Mouse (Mus musculus) mature B cell (primary cell): ENCODE data around the gene Acad10.
"Not testable (repeated sequence)": the region's sequence is repeated elsewhere in the genome, so short reads cannot be mapped to it uniquely, and the experiment has no call there.

ENCODE experiments used
- in situ Hi-C: fragments of 300-500 bp; cut with MboI; formaldehyde crosslinking; loops from 2 replicates; pipeline ENCODE4 v1.14.3; 2019

The Acad10 gene

DNA sequence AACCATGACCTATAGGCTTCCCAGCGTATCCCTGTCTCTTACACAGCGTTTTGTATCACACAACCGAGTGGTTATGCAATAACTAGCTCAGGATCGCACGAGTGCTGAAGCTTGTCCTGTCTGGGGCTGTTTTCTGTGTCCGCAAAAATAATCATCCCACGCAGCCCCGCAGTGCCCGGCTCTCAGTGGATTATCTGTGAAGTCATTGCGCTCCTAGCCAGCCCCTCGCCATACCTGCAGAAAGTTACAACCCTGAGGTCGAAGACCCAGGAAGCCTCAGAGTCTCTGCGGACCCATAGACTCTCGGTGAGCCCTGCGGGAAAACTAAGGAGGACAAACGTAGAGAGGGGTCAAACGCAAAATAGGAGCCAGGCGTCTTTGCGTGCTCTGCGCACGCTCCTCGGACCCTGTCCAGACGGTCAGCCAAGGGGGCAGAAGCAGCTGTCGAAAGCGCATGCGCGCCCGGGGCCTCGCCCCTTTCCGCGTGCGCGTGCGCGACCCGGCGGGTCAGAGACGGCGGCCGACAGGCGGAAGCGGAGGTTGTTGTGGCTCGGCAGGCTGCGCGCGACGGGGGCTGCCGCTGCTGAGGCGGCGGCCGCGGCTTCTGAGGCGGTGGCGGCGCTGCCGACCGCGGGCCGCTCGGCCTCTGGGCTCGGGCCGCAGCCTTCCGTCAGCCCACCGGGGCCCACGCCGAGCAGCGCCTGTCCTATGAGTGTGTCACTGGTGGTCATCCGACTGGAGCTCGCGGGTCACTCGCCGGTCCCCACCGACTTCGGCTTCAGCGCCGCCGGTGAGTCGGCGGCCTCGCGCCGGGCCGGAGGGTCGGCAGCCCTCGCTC, at the start of gene Acad10, which contains the start of gene Brap:
Acad10 (minus strand) TSS at position 456 of the 838 bp plus-strand sequence.
Brap (plus strand) TSS at position 505 of the 838 bp plus-strand sequence.
- in situ Hi-C loops = no loop called here

GRCm38 (mm10) chr5:121704512-121705248, 44.4 kb upstream of the Acad10 start:
- in situ Hi-C loops = no loop called here

- in situ Hi-C loops = no loop called here
Measured at GRCm38 (mm10) chr5:121703341-121703740, 43.0 kb upstream of the Acad10 start.

- in situ Hi-C loops = no loop called here
Measured at GRCm38 (mm10) chr5:121701111-121701769, 40.9 kb upstream of the Acad10 start.

- in situ Hi-C loops = no loop called here
Measured at GRCm38 (mm10) chr5:121700496-121700895, 40.2 kb upstream of the Acad10 start.

DNA sequence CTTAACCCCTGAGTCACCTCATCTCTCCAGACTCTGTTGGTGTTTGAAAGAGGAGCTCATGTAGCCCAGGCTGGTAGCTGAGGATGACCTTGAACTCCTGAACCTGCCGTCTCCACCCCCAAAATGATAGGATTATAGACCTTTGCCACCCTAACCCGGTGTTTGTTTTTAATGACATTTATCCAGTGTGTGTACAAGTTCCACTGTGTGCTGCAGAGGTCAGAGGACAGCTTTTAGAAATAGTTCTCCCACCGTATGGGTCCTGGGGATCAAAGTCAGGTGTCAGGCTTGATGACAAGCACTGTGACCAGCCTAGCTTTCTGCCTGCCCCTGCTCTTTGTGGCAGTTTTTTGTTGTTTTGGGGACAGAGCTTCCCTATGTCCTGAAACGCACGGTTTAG, 39.6 kb upstream of the Acad10 start:
- in situ Hi-C loops = no loop called here

DNA sequence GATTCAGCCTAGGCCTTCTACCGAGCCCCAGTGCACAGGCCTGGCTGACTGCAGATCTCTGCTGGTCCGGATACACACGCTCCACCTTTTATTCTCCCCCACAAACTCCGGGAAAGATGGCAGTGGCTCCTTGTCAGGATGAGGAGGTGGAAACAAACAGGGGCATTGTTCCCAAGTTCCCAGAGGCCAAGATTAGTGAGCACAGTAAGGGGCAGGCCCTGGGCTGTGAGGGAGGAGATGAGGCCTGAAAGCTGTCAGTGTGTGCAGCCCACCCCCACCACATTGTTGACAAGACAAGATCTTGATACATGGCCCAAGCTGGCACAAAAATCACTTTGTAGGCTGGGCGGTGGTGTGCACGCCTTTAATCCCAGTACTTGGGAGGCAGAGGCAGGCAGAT, 36.4 kb upstream of the Acad10 start:
- in situ Hi-C loops = no loop called here

GRCm38 (mm10) chr5:121692897-121693296, 32.6 kb upstream of the Acad10 start:
- in situ Hi-C loops = no loop called here

DNA sequence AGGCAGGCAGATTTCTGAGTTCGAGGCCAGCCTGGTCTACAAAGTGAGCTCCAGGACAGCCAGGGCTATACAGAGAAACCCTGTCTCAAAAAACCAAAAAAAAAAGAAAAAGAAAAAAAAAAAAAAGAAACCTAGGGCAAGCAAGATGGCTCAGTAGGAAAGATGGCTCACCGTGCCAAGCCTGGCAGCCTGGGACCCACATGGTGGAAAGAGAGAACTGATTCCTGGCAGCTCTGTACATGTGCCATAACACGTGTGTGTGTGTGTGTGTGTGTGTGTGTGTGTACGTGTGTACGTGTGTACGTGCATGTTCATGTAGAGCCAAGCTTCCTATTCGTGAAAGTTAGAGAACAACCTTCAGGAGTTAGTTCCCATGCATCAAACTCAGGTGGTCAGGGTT, 31.1 kb upstream of the Acad10 start:
- in situ Hi-C loops = not testable (repeated sequence)

DNA sequence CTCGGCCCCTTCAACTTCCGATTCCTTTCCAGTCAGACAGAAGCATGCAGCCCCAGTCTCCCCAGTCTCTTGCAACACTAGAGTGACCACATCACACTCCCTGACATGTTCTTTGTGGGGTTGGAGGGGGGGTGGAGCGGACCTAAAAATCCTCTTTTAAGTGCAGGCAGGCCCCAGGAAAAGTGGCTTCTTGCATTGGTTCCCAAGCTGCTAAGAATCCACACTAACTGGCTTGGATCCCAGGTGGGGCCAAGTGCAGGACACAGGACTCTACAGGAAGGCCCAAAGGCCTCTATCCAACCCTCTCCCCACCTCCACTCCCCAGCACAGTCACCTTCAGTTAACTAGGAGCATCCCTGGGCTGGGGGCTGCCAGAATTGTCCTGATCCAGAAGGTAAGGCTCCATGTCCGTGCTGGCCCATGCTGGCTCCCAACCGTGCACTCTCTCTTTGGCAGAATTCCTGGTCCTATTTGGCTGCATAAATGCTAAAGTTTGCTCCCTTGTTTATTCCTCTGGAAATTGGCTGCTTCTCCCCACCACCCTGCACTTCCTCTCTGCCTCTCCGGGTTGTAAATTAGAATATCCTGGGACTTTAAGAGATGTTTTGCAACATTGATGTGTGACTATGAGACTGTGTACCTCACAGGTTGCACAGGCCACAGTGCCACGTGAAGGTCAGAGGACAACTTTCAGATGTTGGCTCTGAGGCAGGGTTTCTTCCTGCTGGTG, 30.3 kb upstream of the Acad10 start:
- in situ Hi-C loops = no loop called here

DNA sequence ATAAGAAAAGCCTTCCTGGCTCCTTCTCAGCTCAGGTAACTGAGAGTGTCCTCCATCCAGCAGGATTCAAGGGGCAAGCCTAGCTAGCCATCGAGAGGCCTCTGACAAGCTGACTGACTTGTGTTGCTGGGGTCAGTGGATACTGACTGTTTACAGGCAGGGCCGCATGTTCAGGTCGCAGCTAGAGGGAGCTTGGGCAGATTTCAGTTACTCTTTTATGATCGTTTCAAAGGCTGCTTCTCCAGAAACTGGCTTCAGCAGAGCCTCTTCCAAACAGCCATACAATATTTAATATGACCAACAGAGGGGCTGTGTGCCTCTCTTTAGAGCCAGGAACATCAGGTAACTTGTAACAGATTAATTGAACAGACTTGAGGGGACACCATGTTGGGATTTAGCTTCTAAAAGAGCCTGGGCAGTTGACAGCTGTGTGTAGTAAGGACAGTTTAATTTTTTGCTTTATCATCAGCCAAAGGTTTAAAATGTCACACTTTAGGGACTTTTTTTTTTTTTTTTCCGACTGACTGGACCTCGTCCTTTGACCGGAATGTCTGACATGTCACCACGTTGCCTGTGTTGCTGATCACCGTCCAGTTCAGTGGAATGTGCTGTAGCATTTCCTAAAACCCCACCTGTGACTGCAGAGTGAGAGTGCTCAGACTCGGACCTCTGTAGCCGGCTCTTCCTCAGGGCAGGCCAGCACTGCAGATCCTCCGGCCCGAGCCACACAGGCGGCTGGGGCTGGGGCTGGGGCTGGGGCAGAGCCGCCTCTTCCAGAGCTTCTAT, 26.0 kb upstream of the Acad10 start:
- in situ Hi-C loops = no loop called here

DNA sequence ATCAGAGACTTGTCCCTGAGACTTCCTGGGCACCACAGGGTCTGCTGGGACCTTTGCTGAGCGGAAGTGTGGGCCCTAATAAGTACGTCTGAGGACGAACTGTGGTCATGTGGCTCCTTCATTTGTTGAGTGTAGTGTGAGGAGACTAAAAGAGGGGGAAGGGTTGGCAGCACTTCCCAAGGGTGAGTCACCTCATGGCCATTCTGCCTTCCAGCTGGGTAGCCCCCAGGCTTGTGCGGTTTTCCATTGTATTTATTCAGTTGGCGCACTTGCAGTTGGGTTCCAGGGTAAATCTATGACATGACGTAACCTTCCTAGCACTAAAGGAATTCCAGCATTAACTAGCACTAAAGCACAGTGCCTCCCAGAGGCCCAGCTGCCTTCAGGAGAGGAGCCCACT, 25.2 kb upstream of the Acad10 start:
- in situ Hi-C loops = no loop called here

- in situ Hi-C loops = no loop called here
Measured at GRCm38 (mm10) chr5:121682250-121682649, 21.9 kb upstream of the Acad10 start.

DNA sequence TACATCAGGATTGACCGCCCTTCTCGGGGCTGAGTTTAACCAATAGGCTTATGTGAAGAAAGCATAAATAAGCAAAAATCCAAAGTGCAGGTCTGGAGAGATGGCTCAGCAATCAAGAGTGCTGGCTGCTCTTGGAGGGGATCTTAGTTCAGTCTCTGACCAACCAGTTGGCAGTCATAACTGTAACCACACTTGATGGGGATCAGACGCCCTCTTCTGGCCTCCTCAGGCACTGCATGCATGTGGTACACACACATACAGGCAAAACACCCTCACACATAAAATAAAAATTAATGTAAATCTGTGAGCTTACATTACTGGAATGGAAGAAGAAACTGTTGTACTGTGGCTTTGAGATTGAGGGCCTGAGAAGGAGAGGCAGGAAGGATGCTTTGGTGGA, 10.1 kb upstream of the Acad10 start:
- in situ Hi-C loops = no loop called here

GRCm38 (mm10) chr5:121668411-121668810, 8.1 kb upstream of the Acad10 start:
- in situ Hi-C loops = no loop called here

- in situ Hi-C loops = no loop called here
Measured at GRCm38 (mm10) chr5:121667067-121667466, 6.8 kb upstream of the Acad10 start.

DNA sequence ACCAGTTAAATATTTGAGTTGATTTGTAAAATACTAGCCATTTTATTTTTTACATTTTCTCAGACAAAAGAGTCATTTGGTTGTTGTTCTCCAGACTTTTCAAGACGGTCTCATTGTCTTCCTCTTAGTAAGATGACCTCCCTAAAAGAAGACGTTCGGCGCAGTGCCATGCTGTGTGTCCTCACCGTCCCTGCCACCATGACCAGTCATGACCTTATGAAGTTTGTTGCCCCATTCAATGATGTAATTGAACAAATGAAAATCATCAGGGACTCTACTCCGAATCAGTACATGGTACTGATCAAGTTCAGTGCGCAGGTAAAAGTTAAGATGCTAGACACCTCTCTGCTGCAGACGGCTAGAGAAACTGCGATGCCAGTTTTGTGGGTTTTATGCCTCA, 4.7 kb upstream of the Acad10 start:
- in situ Hi-C loops = no loop called here

DNA sequence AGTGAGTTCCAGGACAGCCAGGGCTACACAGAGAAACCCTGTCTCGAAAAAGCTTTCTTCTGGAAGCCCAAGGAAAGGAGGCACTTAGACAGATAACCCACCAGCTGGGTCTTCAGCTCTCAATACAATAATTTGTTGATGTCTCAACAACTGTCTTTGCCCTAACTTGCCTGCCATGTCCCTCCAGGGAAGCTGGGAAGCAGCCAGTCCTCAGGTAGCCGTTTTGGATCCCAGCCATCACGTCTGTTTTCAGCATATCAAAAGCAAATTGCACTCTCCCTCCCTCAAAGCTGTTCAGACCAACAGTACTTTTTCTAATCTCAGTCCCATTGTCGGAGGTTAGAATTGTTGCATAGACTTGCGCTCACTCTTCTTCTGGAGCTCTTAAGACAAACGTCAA, 3.8 kb upstream of the Acad10 start:
- in situ Hi-C loops = no loop called here

DNA sequence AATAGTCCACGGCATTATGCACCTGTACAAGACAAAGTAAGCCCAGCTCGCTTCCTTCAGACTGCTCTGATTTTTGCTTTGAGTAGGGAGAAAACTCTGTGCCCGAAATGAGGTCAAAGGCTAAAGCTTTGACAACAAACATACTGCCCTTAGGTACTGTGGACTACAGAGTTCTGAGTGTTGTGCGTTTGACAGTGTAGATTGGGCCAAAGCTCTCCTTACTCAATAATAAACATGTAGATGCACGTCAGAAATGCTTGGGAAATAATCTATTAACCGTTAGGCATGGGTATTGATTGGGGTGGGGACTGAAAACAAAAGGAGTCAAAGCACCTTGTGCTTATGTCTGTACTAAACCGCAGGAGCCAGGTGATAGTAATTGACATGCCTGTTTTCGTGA, 3.1 kb upstream of the Acad10 start:
- in situ Hi-C loops = no loop called here

- in situ Hi-C loops = no loop called here
Measured at GRCm38 (mm10) chr5:121661494-121661893, 1.2 kb upstream of the Acad10 start.

DNA sequence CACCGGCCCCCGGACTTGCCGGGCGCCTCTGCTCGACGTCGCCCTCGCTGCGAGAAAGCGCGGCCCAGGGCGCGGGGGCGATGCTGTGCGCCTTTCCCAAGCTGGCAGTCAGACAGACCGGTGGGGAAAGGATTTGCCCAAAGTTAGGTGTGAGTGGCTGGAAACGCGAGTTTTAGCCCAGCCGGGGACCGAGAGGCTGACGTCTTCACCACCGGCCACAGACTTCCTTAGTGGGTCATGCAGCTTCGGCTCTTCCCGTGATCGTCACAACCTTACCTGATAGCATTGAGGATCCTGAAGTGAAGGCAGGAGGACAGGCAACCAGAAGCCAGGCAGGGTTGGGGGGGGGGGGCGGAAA, 562 bp upstream of the Acad10 start:
- in situ Hi-C loops = no loop called here
